Mouse (Mus musculus) CH12.LX (cell line): ENCODE measurements around the gene Dclre1b. TPM values are rescaled to one million over a fixed set of nuclear protein-coding genes. Genes with fewer than 3 reads are reported as not detected.

ENCODE experiments used
- DNase-seq: peaks from one replicate; pipeline ENCODE4 v3.0.0-alpha.2; 2013; ENCODE audit errors: extremely low read depth
- H3K27ac ChIP-seq: 2 replicates; pipeline ENCODE4 v1.5.1; 2012; ENCODE audit warnings: low read depth, mild to moderate bottlenecking, control low read depth, moderate library complexity; ENCODE audit not compliant: insufficient read depth
- H3K27me3 ChIP-seq: replicated peaks from 2 replicates; pipeline ENCODE3; 2012; ENCODE audit warnings: inconsistent platforms
- H3K36me3 ChIP-seq, 2 experiments: replicated peaks in 1 of 2; 2 replicates each; pipeline versions ENCODE3 to v1.6.1; 2012; ENCODE audit warnings: inconsistent platforms in 1 of 2, low read length in 1 of 2, mild to moderate bottlenecking in 1 of 2, mixed read lengths in 1 of 2, moderate library complexity in 1 of 2; ENCODE audit not compliant: control insufficient read depth in 1 of 2, insufficient read depth in 1 of 2
- H3K4me1 ChIP-seq, 2 experiments: 2 replicates each; pipeline ENCODE4 v1.6.1; 2012; ENCODE audit warnings: inconsistent platforms in 1 of 2, moderate library complexity in 1 of 2; ENCODE audit not compliant: insufficient read depth in 2 of 2, control insufficient read depth in 1 of 2
- H3K4me2 ChIP-seq: 2 replicates; pipeline ENCODE4 v1.6.1; 2012; ENCODE audit warnings: low read depth, mild to moderate bottlenecking, control low read depth; ENCODE audit not compliant: poor library complexity, insufficient read depth, severe bottlenecking
- H3K4me3 ChIP-seq, 3 experiments: fragments of 150-350 bp in 1 of 3; sonication (generic) in 1 of 3; replicated peaks in 1 of 3; 2 replicates each; pipeline versions ENCODE3 to v1.5.1; 2011 to 2012; ENCODE audit warnings: low read depth in 2 of 3, low read length in 2 of 3, mild to moderate bottlenecking in 2 of 3, moderate library complexity in 2 of 3, control low read depth in 1 of 3, improper control_type of control experiment in 1 of 3, inconsistent platforms in 1 of 3, mixed read lengths in 1 of 3; ENCODE audit not compliant: poor library complexity in 1 of 3
- H3K79me2 ChIP-seq: replicated peaks from 2 replicates; pipeline ENCODE4 v1.6.1; 2012; ENCODE audit warnings: mild to moderate bottlenecking, moderate library complexity; ENCODE audit not compliant: control insufficient read depth, poor library complexity, insufficient read depth, severe bottlenecking; ENCODE audit errors: extremely low read depth
- H3K9ac ChIP-seq: 2 replicates; pipeline ENCODE4 v1.6.1; 2012; ENCODE audit warnings: low read depth, mild to moderate bottlenecking, control low read depth, moderate library complexity; ENCODE audit not compliant: insufficient read depth
- H3K9me3 ChIP-seq: replicated peaks from 2 replicates; pipeline ENCODE3; 2012; ENCODE audit warnings: low read length, inconsistent platforms, mixed read lengths
- BHLHE40 ChIP-seq: IDR thresholded peaks from 2 replicates; pipeline ENCODE4 v1.6.1; 2011; ENCODE audit warnings: mild to moderate bottlenecking, low read depth, low read length, improper control_type of control experiment
- CHD1 ChIP-seq: IDR thresholded peaks from 2 replicates; pipeline ENCODE4 v1.6.1; 2012; ENCODE audit warnings: low read depth, low read length, improper control_type of control experiment, inconsistent platforms
- CTCF ChIP-seq, 2 experiments: IDR thresholded peaks in 1 of 2; conservative IDR thresholded peaks in 1 of 2; 2 replicates each; pipeline ENCODE4 v1.5.1; 2011 to 2012; ENCODE audit warnings: low read depth in 2 of 2, low read length in 2 of 2, improper control_type of control experiment in 1 of 2, inconsistent platforms in 1 of 2, mild to moderate bottlenecking in 1 of 2, moderate library complexity in 1 of 2
- ELF1 ChIP-seq: IDR thresholded peaks from 2 replicates; pipeline ENCODE4 v1.6.1; 2014; ENCODE audit warnings: low read depth, mild to moderate bottlenecking, inconsistent platforms, low read length, improper control_type of control experiment
- ETS1 ChIP-seq: conservative IDR thresholded peaks from 2 replicates; pipeline ENCODE4 v1.6.1; 2012; ENCODE audit warnings: low read depth, mild to moderate bottlenecking, inconsistent platforms, low read length, improper control_type of control experiment, moderate library complexity
- HCFC1 ChIP-seq: IDR thresholded peaks from 2 replicates; pipeline ENCODE4 v1.6.1; 2012; ENCODE audit warnings: low read depth, mild to moderate bottlenecking, inconsistent platforms, low read length, improper control_type of control experiment
- JUN ChIP-seq: IDR thresholded peaks from 2 replicates; pipeline ENCODE4 v1.6.1; 2011; ENCODE audit warnings: low read depth, mild to moderate bottlenecking, low read length, improper control_type of control experiment, moderate library complexity; ENCODE audit not compliant: insufficient read depth
- JUND ChIP-seq: conservative IDR thresholded peaks from 2 replicates; pipeline ENCODE4 v1.6.1; 2011; ENCODE audit warnings: low read depth, low read length, improper control_type of control experiment
- KAT2A ChIP-seq: IDR thresholded peaks from 2 replicates; pipeline ENCODE4 v1.6.1; 2012; ENCODE audit warnings: low read length, improper control_type of control experiment, inconsistent platforms; ENCODE audit not compliant: insufficient replicate concordance
- MAFK ChIP-seq: IDR thresholded peaks from 2 replicates; pipeline ENCODE4 v1.6.1; 2011; ENCODE audit warnings: low read length, improper control_type of control experiment; ENCODE audit not compliant: insufficient replicate concordance
- MAX ChIP-seq: IDR thresholded peaks from 2 replicates; pipeline ENCODE4 v1.6.1; 2011; ENCODE audit warnings: low read length, improper control_type of control experiment
- MAZ ChIP-seq: IDR thresholded peaks from 2 replicates; pipeline ENCODE4 v1.6.1; 2012; ENCODE audit warnings: low read depth, mild to moderate bottlenecking, inconsistent platforms, low read length, improper control_type of control experiment, moderate library complexity
- MEF2A ChIP-seq: IDR thresholded peaks from 2 replicates; pipeline ENCODE4 v1.6.1; 2014; ENCODE audit warnings: low read depth, mild to moderate bottlenecking, inconsistent platforms, low read length, improper control_type of control experiment, borderline replicate concordance
- MXI1 ChIP-seq: IDR thresholded peaks from 2 replicates; pipeline ENCODE4 v1.6.1; 2011; ENCODE audit warnings: mild to moderate bottlenecking, low read depth, low read length, improper control_type of control experiment
- MYC ChIP-seq: IDR thresholded peaks from 2 replicates; pipeline ENCODE4 v1.6.1; 2011; ENCODE audit warnings: low read depth, mild to moderate bottlenecking, improper control_type of control experiment, low read length
- NRF1 ChIP-seq: IDR thresholded peaks from 2 replicates; pipeline ENCODE4 v1.6.1; 2014; ENCODE audit warnings: low read depth, mild to moderate bottlenecking, inconsistent platforms, low read length, improper control_type of control experiment, moderate library complexity
- PAX5 ChIP-seq: IDR thresholded peaks from 2 replicates; pipeline ENCODE4 v1.6.1; 2012; ENCODE audit warnings: low read length, inconsistent platforms, mixed read lengths
- POLR2A ChIP-seq: IDR thresholded peaks from 2 replicates; pipeline ENCODE4 v1.6.1; 2011; ENCODE audit warnings: low read depth, mild to moderate bottlenecking, improper control_type of control experiment, low read length
- POLR2AphosphoS2 ChIP-seq: IDR thresholded peaks from 2 replicates; pipeline ENCODE4 v1.6.1; 2011; ENCODE audit warnings: low read depth, low read length, improper control_type of control experiment
- RAD21 ChIP-seq: IDR thresholded peaks from 2 replicates; pipeline ENCODE4 v1.6.1; 2011; ENCODE audit warnings: low read depth, mild to moderate bottlenecking, low read length, improper control_type of control experiment, moderate library complexity
- RCOR1 ChIP-seq: conservative IDR thresholded peaks from 2 replicates; pipeline ENCODE4 v1.6.1; 2012; ENCODE audit warnings: low read depth, mild to moderate bottlenecking, inconsistent platforms, low read length, improper control_type of control experiment
- SMC3 ChIP-seq: IDR thresholded peaks from 2 replicates; pipeline ENCODE4 v1.6.1; 2011; ENCODE audit warnings: low read depth, low read length, improper control_type of control experiment
- TBP ChIP-seq: conservative IDR thresholded peaks from 2 replicates; pipeline ENCODE4 v1.6.1; 2011; ENCODE audit warnings: low read depth, low read length, improper control_type of control experiment
- TCF12 ChIP-seq: IDR thresholded peaks from 2 replicates; pipeline ENCODE4 v1.6.1; 2014; ENCODE audit warnings: low read depth, mild to moderate bottlenecking, inconsistent platforms, low read length, improper control_type of control experiment
- USF1 ChIP-seq: IDR thresholded peaks from 2 replicates; pipeline ENCODE4 v1.6.1; 2014; ENCODE audit warnings: low read depth, mild to moderate bottlenecking, inconsistent platforms, low read length, improper control_type of control experiment
- ZKSCAN1 ChIP-seq: IDR thresholded peaks from 2 replicates; pipeline ENCODE4 v1.6.1; 2012; ENCODE audit warnings: low read depth, inconsistent platforms, low read length, improper control_type of control experiment, borderline replicate concordance
- ZMIZ1 ChIP-seq: IDR thresholded peaks from 2 replicates; pipeline ENCODE4 v1.6.1; 2012; ENCODE audit warnings: low read depth, mild to moderate bottlenecking, inconsistent platforms, low read length, improper control_type of control experiment
- dilution Hi-C: fragments of 300-500 bp; cut with MboI; formaldehyde crosslinking; loops from 2 replicates; pipeline ENCODE4 v1.14.3; 2020; ENCODE audit warnings: low sequenced_read_pairs; ENCODE audit not compliant: extremely low pct_unique_long_range_greater_than_20kb, extremely low pct_ligation_motif_present
- in situ Hi-C: fragments of 300-500 bp; cut with MboI; formaldehyde crosslinking; loops from 3 replicates; pipeline ENCODE4 v1.14.3; 2019; ENCODE audit warnings: low sequenced_read_pairs, low pct_ligation_motif_present, low pct_unique_long_range_greater_than_20kb, mixed read lengths
- polyA plus RNA-seq: library from polyadenylated mRNA; unstranded; fragments of >175 nt; gene quantifications from 2 replicates; pipeline ENCODE4 v1.2.1, GENCODE M21; 2012; ENCODE audit warnings: low read depth; ENCODE audit not compliant: insufficient read length
- total RNA-seq, 2 experiments: library from RNA; depleted of rRNA; stranded (reverse); fragments of 300-350 nt in 1 of 2; fragments of >200 nt in 1 of 2; gene quantifications; 2 replicates each; pipeline ENCODE4 v1.2.3; 2012 to 2014

Dclre1b gene
- total and polyA plus RNA-seq, 3 experiments, result 10.2 to 32.2 (median 16.7) TPM

GRCm38 (mm10) chr3:103774009-103774408, 35.2 kb downstream of the Dclre1b start:
- no peaks in the 10 kb centered on the region for H3K27me3 ChIP-seq
- in situ Hi-C loops (no loop called here), dilution Hi-C loops (no loop called here)
- H3K4me3 ChIP-seq, result no peak overlapping the region
- no peaks in the 10 kb centered on the region for H3K9me3 ChIP-seq
- H3K79me2 ChIP-seq, result peaks cover 82% of the 10 kb centered on the region
- DNase-seq, result no peak
- TF ChIP-seq USF1 (no peak), MAX (no peak), JUND (no peak), ELF1 (no peak), POLR2A (no peak), NRF1 (no peak)
- peak overlapping the region; percentile 7 for H3K4me2 ChIP-seq
- no peak overlapping the region for H3K27ac ChIP-seq
- H3K4me1 ChIP-seq, result peaks cover 25 to 80% of the 10 kb centered on the region in 2 experiments
- peak overlapping the region; percentile 6; the same call in 1 of the 2 replicates for H3K9ac ChIP-seq
- H3K36me3 ChIP-seq, result peaks cover 24 to 56% of the 10 kb centered on the region in 2 experiments

GRCm38 (mm10) chr3:103773508-103773907, 35.7 kb downstream of the Dclre1b start:
- no peaks in the 10 kb centered on the region for H3K27me3 ChIP-seq

GRCm38 (mm10) chr3:103772846-103773245, 36.4 kb downstream of the Dclre1b start:
- H3K9me3 ChIP-seq, result no peaks in the 10 kb centered on the region
- DNase-seq, result no peak
- peak overlapping the region; percentile 82; the same call in 1 of the 2 replicates for H3K4me2 ChIP-seq
- in situ Hi-C loops, result no loop called here
- peaks cover 31 to 63% of the 10 kb centered on the region in 2 experiments for H3K36me3 ChIP-seq
- TF ChIP-seq TBP (peak; percentile 69; the same call in 1 of the 2 replicates), RCOR1 (no peak), ELF1 (peak; percentile 28; the same call in 1 of the 2 replicates), CTCF (conservative IDR thresholded peaks at IDR 0.05 in 1 of 2, IDR thresholded peaks at IDR 0.05 in 1 of 2; ENCODE audit: low read depth in 2 of 2, low read length in 2 of 2) (no peak), ZMIZ1 (no peak), MAX (no peak), MEF2A (no peak)
- TF ChIP-seq, all 38 proteins: peak for 2
- no peak overlapping the region for H3K4me3 ChIP-seq
- H3K27ac ChIP-seq, result peak overlapping the region; percentile 24
- peak overlapping the region; percentile 52 for H3K9ac ChIP-seq
- H3K27me3 ChIP-seq, result no peaks in the 10 kb centered on the region
- peaks cover 80% of the 10 kb centered on the region for H3K79me2 ChIP-seq
- dilution Hi-C loops, result no loop called here
- H3K4me1 ChIP-seq, result peaks cover 15 to 68% of the 10 kb centered on the region in 2 experiments

More at GRCm38 (mm10) chr3:103773508-103773907, 35.7 kb downstream of the Dclre1b start:
- Histone ChIP-seq H3K9ac (peak overlapping the region; percentile 52), H3K4me2 (peak overlapping the region; percentile 82), H3K9me3 (no peaks in the 10 kb centered on the region), H3K4me3 (no peak overlapping the region), H3K27ac (peak overlapping the region; percentile 80), H3K4me1 (peaks cover 22 to 75% of the 10 kb centered on the region in 2 experiments), H3K79me2 (peaks cover 81% of the 10 kb centered on the region), H3K36me3 (peaks cover 27 to 60% of the 10 kb centered on the region in 2 experiments)
- in situ Hi-C loops (no loop called here), dilution Hi-C loops (no loop called here)
- TF ChIP-seq MAZ (no peak), PAX5 (no peak), JUN (no peak), KAT2A (no peak), BHLHE40 (no peak), MAFK (no peak), NRF1 (no peak), POLR2AphosphoS2 (no peak), TCF12 (no peak), MYC (no peak), ETS1 (no peak), HCFC1 (no peak), ZKSCAN1 (no peak), POLR2A (no peak), SMC3 (no peak), RAD21 (no peak), MXI1 (no peak), CHD1 (no peak)
- DNase-seq, result no peak
